Comparison of ENCODE assay signal across 10 mouse cellular contexts in the genomic region with DNA sequence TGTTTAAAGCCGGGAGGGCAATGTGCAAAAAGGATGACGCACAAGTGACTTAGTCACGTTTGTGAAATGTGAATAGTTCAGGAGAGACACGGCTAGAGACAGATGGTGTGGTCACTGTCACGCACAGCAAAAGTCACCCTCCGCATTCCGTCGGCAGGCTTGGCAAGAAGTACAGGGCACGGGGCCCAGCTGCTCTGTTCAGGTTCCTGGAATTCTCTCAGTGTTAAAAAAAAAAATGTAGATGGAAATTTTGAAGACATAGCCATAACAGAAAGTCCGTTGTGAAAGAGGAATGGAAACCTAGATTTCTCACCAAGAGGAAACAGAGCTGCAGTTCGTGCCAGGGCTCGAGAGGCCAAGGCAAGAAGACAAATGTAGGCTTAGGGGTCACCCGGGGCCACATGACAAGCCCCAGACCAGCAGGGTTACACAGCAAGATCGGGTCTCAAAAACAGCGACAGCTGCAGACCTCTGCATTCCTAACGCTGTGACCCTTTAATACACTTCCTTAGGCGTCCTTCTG. TPM values are rescaled to one million over a fixed set of nuclear protein-coding genes. Genes with fewer than 3 reads are reported as not detected.
DNase-seq lines count a peak whose midpoint lies in the region; ATAC-seq and TF ChIP-seq lines count a peak whose summit lies in the region.
"Had no signal": no experiment of that assay in that cellular context is flagged by ENCODE, and none has a peak within 500 bp of the region (broad histone marks: within the 10 kb centered on the region; RNA-seq: fewer than 3 reads in every experiment).

No protein-coding gene starts in this region.

- no peaks in the 10 kb centered on the region for H3K9me3 ChIP-seq in hindbrain, postnatal 0 days (ENCODE audit: low read length)
- H3K9me3 ChIP-seq in hindbrain, embryonic 12.5 days (replicated peaks): no peaks in the 10 kb centered on the region
- H3K9me3 ChIP-seq in kidney, postnatal 0 days (replicated peaks; ENCODE audit: low read length): no peaks in the 10 kb centered on the region
- H3K9me3 ChIP-seq in hindbrain, embryonic 14.5 days (ENCODE audit: control insufficient read depth, low read length): no peaks in the 10 kb centered on the region
- H3K9me3 ChIP-seq: G1E had no signal

- POLR2A ChIA-PET in Patski (lab: Charles Lee): interaction anchor here (0.5 to 1.5 kb wide), 3 partner anchors 10 to 109 kb away, joined by 3 read pairs; no protein-coding TSS in a partner anchor

- no peak overlapping the region for H3K4me3 ChIP-seq in hindbrain, postnatal 0 days (ENCODE audit: low read length)
- no peak overlapping the region for H3K4me3 ChIP-seq in hindbrain, embryonic 12.5 days
- H3K4me3 ChIP-seq in kidney, postnatal 0 days (replicated peaks; ENCODE audit: low read depth, low read length): no peak overlapping the region
- no peak overlapping the region for H3K4me3 ChIP-seq in hindbrain, embryonic 14.5 days (replicated peaks; ENCODE audit: low read length)

- 0 out of 2 replicates have a peak, but pooled peaks cover 1% of the 10 kb centered on the region for H3K36me3 ChIP-seq in hindbrain, postnatal 0 days (ENCODE audit: insufficient read depth, low read length)
- peaks cover 4% of the 10 kb centered on the region for H3K36me3 ChIP-seq in hindbrain, embryonic 12.5 days
- H3K36me3 ChIP-seq in kidney, postnatal 0 days (ENCODE audit: insufficient read depth, low read length): no peaks in the 10 kb centered on the region
- peaks cover 8% of the 10 kb centered on the region for H3K36me3 ChIP-seq in hindbrain, embryonic 14.5 days (replicated peaks; ENCODE audit: control insufficient read depth, insufficient read depth)

- H3K27me3 ChIP-seq in hindbrain, postnatal 0 days (ENCODE audit: insufficient read depth, low read length): no peaks in the 10 kb centered on the region
- H3K27me3 ChIP-seq in hindbrain, embryonic 12.5 days: no peaks in the 10 kb centered on the region
- no peaks in the 10 kb centered on the region for H3K27me3 ChIP-seq in Patski
- H3K27me3 ChIP-seq in kidney, postnatal 0 days (ENCODE audit: insufficient read depth, low read length): no peaks in the 10 kb centered on the region
- no peaks in the 10 kb centered on the region for H3K27me3 ChIP-seq in hindbrain, embryonic 14.5 days (ENCODE audit: control insufficient read depth, insufficient read depth, low read length)

- ATAC-seq in hindbrain, postnatal 0 days: no peak
- ATAC-seq in hindbrain, embryonic 12.5 days (ENCODE audit: low FRiP score): no peak
- ATAC-seq in Patski: peak; percentile 52
- ATAC-seq in kidney, postnatal 0 days (replicated peaks; ENCODE audit: low FRiP score, low read depth): peak; percentile 39
- ATAC-seq in megakaryocyte progenitor cell, adult 5-6 weeks (replicated peaks; ENCODE audit: poor library complexity): peak; percentile 41
- no peak for ATAC-seq in hindbrain, embryonic 14.5 days (ENCODE audit: low FRiP score)

- no peaks in the 10 kb centered on the region for H3K4me1 ChIP-seq in hindbrain, postnatal 0 days (ENCODE audit: insufficient read depth, low read length)
- peaks cover 9% of the 10 kb centered on the region; the same call in 1 of the 2 replicates for H3K4me1 ChIP-seq in hindbrain, embryonic 12.5 days
- H3K4me1 ChIP-seq in kidney, postnatal 0 days (replicated peaks; ENCODE audit: insufficient read depth, low read length): no peaks in the 10 kb centered on the region
- H3K4me1 ChIP-seq in hindbrain, embryonic 14.5 days (replicated peaks; ENCODE audit: control insufficient read depth, insufficient read depth, low read length): peaks cover 11% of the 10 kb centered on the region

- no peak for TF ChIP-seq CTCF in hindbrain, postnatal 0 days (IDR thresholded peaks at IDR 0.05; ENCODE audit: low read depth)
- TF ChIP-seq CTCF in Patski (IDR thresholded peaks at IDR 0.05): no peak
- no peak for TF ChIP-seq CTCF in kidney, postnatal 0 days (IDR thresholded peaks at IDR 0.05; ENCODE audit: low read depth)

- H3K9ac ChIP-seq in hindbrain, postnatal 0 days (replicated peaks; ENCODE audit: low read length): no peak overlapping the region
- H3K9ac ChIP-seq in hindbrain, embryonic 12.5 days: no peak overlapping the region
- H3K9ac ChIP-seq in kidney, postnatal 0 days (ENCODE audit: low read depth, low read length): 0 out of 2 replicates have a peak overlapping the region, but pooled peaks have one; percentile 8
- no peak overlapping the region for H3K9ac ChIP-seq in hindbrain, embryonic 14.5 days

- CTCF ChIA-PET in Patski (lab: Charles Lee): no interaction called here

- DNase-seq in hindbrain, postnatal 0 days (ENCODE audit: low spot score): peak; percentile 22
- DNase-seq in Patski (ENCODE audit: low read depth, low spot score): no peak
- DNase-seq in gastrocnemius, postnatal 10 days: peak; percentile 68
- DNase-seq in kidney, postnatal 0 days (ENCODE audit: low spot score): peak; percentile 64
- no peak for DNase-seq in thymus, postnatal 4 days
- no peak for DNase-seq in hindbrain, embryonic 14.5 days (ENCODE audit: low spot score)

- H3K4me2 ChIP-seq in hindbrain, postnatal 0 days (ENCODE audit: low read depth, low read length): no peak overlapping the region
- no peak overlapping the region for H3K4me2 ChIP-seq in hindbrain, embryonic 12.5 days (replicated peaks)
- H3K4me2 ChIP-seq in kidney, postnatal 0 days (ENCODE audit: low read length): peak overlapping the region; percentile 23; the same call in 1 of the 2 replicates
- H3K4me2 ChIP-seq in hindbrain, embryonic 14.5 days (replicated peaks): no peak overlapping the region

- 36% methylated on average over 17 of the region's 17 CpGs for WGBS in hindbrain, postnatal 0 days
- 46% methylated on average over 17 of the region's 17 CpGs for WGBS in hindbrain, embryonic 12.5 days
- WGBS in kidney, postnatal 0 days: 38% methylated on average over 17 of the region's 17 CpGs
- 49% methylated on average over 17 of the region's 17 CpGs for WGBS in hindbrain, embryonic 14.5 days

- H3K27ac ChIP-seq in hindbrain, postnatal 0 days: no peak overlapping the region
- H3K27ac ChIP-seq in hindbrain, embryonic 12.5 days: no peak overlapping the region
- no peak overlapping the region; the same call in 1 of the 2 replicates for H3K27ac ChIP-seq in kidney, postnatal 0 days
- no peak overlapping the region for H3K27ac ChIP-seq in hindbrain, embryonic 14.5 days

- in situ Hi-C loops in Patski (cut with MboI; ENCODE audit: low pct_unique_long_range_greater_than_20kb): loop anchor here (5.0 kb wide), 1 partner anchor 104 kb away; no protein-coding TSS in a partner anchor

RNA-seq across cellular contexts. Expression of gene Olfr279, which starts 20.7 kb away (rescaled TPM):
- not detected in 2 replicates for total RNA-seq in hindbrain, postnatal 0 days (2014; rRNA removed)
- polyA plus RNA-seq in hindbrain, postnatal 0 days (2015; fragmentation: Nextera tagmentation; extraction: Ambion mirVana): not detected in 2 replicates
- polyA plus RNA-seq in hindbrain, embryonic 12.5 days (2016; fragmentation: Nextera tagmentation; extraction: Ambion mirVana): not detected in 2 replicates
- polyA plus RNA-seq in Patski (2021): not detected
- not detected for total RNA-seq in gastrocnemius, postnatal 10 days (2021)
- not detected in 2 replicates for polyA plus RNA-seq in kidney, postnatal 0 days (2015; fragmentation: Nextera tagmentation; extraction: Ambion mirVana)
- total RNA-seq in megakaryocyte progenitor cell, adult 5-6 weeks (2015): not detected in 2 replicates
- not detected in 2 replicates for total RNA-seq in megakaryocyte progenitor cell, adult 5-6 weeks (2017)
- polyA plus RNA-seq in hindbrain, embryonic 14.5 days (2014; fragmentation: Nextera tagmentation; extraction: Ambion mirVana): not detected in 2 replicates
- polyA plus RNA-seq: G1E; gonadal fat pad, adult 2 months had no signal

RNA-seq across cellular contexts. Expression of gene Kansl2, which starts 21.2 kb away (rescaled TPM):
- 53.3 and 69.6 TPM in 2 replicates for total RNA-seq in hindbrain, postnatal 0 days (2014; rRNA removed)
- polyA plus RNA-seq in hindbrain, postnatal 0 days (2015; fragmentation: Nextera tagmentation; extraction: Ambion mirVana): 95.1 and 96.8 TPM in 2 replicates
- 166 and 167 TPM in 2 replicates for polyA plus RNA-seq in hindbrain, embryonic 12.5 days (2016; fragmentation: Nextera tagmentation; extraction: Ambion mirVana)
- polyA plus RNA-seq in Patski (2021): 91.6 TPM
- 10 to 100 TPM; 71.5 to 77.4 TPM for total RNA-seq in gastrocnemius, postnatal 10 days (2021)
- polyA plus RNA-seq in kidney, postnatal 0 days (2015; fragmentation: Nextera tagmentation; extraction: Ambion mirVana): 87.1 and 96.3 TPM in 2 replicates
- total RNA-seq in megakaryocyte progenitor cell, adult 5-6 weeks (2015): 65.7 and 68.6 TPM in 2 replicates
- total RNA-seq in megakaryocyte progenitor cell, adult 5-6 weeks (2017): 60.1 and 62.8 TPM in 2 replicates
- 99.5 and 100 TPM in 2 replicates for polyA plus RNA-seq in hindbrain, embryonic 14.5 days (2014; fragmentation: Nextera tagmentation; extraction: Ambion mirVana)

RNA-seq across cellular contexts. Expression of gene Lalba, which starts 30.3 kb away (rescaled TPM):
- total RNA-seq in hindbrain, postnatal 0 days (2014; rRNA removed): not detected in 2 replicates
- polyA plus RNA-seq in hindbrain, postnatal 0 days (2015; fragmentation: Nextera tagmentation; extraction: Ambion mirVana): not detected in 2 replicates
- not detected in 2 replicates for polyA plus RNA-seq in hindbrain, embryonic 12.5 days (2016; fragmentation: Nextera tagmentation; extraction: Ambion mirVana)
- not detected for polyA plus RNA-seq in Patski (2021)
- total RNA-seq in gastrocnemius, postnatal 10 days (2021): under 1 TPM; 0.36 to 0.54 TPM
- polyA plus RNA-seq in kidney, postnatal 0 days (2015; fragmentation: Nextera tagmentation; extraction: Ambion mirVana): 0.24 and 0.30 TPM in 2 replicates
- total RNA-seq in megakaryocyte progenitor cell, adult 5-6 weeks (2015): not detected in 2 replicates
- total RNA-seq in megakaryocyte progenitor cell, adult 5-6 weeks (2017): not detected in 2 replicates
- polyA plus RNA-seq in hindbrain, embryonic 14.5 days (2014; fragmentation: Nextera tagmentation; extraction: Ambion mirVana): not detected in 2 replicates
- total RNA-seq: G1E had no signal
- polyA plus RNA-seq: G1E had no signal

RNA-seq across cellular contexts. Expression of gene OR5BS1P, which starts 43.2 kb away (rescaled TPM):
- not detected in 2 replicates for total RNA-seq in hindbrain, postnatal 0 days (2014; rRNA removed)
- not detected in 2 replicates for polyA plus RNA-seq in hindbrain, postnatal 0 days (2015; fragmentation: Nextera tagmentation; extraction: Ambion mirVana)
- polyA plus RNA-seq in hindbrain, embryonic 12.5 days (2016; fragmentation: Nextera tagmentation; extraction: Ambion mirVana): not detected in 2 replicates
- not detected for polyA plus RNA-seq in Patski (2021)
- not detected for total RNA-seq in gastrocnemius, postnatal 10 days (2021)
- polyA plus RNA-seq in kidney, postnatal 0 days (2015; fragmentation: Nextera tagmentation; extraction: Ambion mirVana): not detected in 2 replicates
- not detected in 2 replicates for total RNA-seq in megakaryocyte progenitor cell, adult 5-6 weeks (2015)
- not detected in 2 replicates for total RNA-seq in megakaryocyte progenitor cell, adult 5-6 weeks (2017)
- not detected in 2 replicates for polyA plus RNA-seq in hindbrain, embryonic 14.5 days (2014; fragmentation: Nextera tagmentation; extraction: Ambion mirVana)
- polyA plus RNA-seq: G1E; gonadal fat pad, adult 2 months had no signal

RNA-seq across cellular contexts. Expression of gene Ccnt1, which starts 57.9 kb away (rescaled TPM):
- 31.2 and 42.4 TPM in 2 replicates for total RNA-seq in hindbrain, postnatal 0 days (2014; rRNA removed)
- 42.7 and 42.9 TPM in 2 replicates for polyA plus RNA-seq in hindbrain, postnatal 0 days (2015; fragmentation: Nextera tagmentation; extraction: Ambion mirVana)
- polyA plus RNA-seq in hindbrain, embryonic 12.5 days (2016; fragmentation: Nextera tagmentation; extraction: Ambion mirVana): 63.2 and 65.5 TPM in 2 replicates
- polyA plus RNA-seq in Patski (2021): 30.2 TPM
- total RNA-seq in gastrocnemius, postnatal 10 days (2021): 10 to 100 TPM; 21.7 to 30.4 TPM
- polyA plus RNA-seq in kidney, postnatal 0 days (2015; fragmentation: Nextera tagmentation; extraction: Ambion mirVana): 42.3 and 46.2 TPM in 2 replicates
- 47.1 and 57.8 TPM in 2 replicates for total RNA-seq in megakaryocyte progenitor cell, adult 5-6 weeks (2015)
- total RNA-seq in megakaryocyte progenitor cell, adult 5-6 weeks (2017): 54.1 and 62.5 TPM in 2 replicates
- polyA plus RNA-seq in hindbrain, embryonic 14.5 days (2014; fragmentation: Nextera tagmentation; extraction: Ambion mirVana): 59.8 and 65.1 TPM in 2 replicates

Comparison
In these comparisons a context has a peak if more than half of its experiments do, and no peak if none do; other contexts are left out.
1. DNase-seq: peak in hindbrain, postnatal 0 days (single experiment), gastrocnemius, postnatal 10 days (single experiment) and kidney, postnatal 0 days (single experiment); none in Patski (single experiment), thymus, postnatal 4 days (single experiment) and hindbrain, embryonic 14.5 days (single experiment).
2. ATAC-seq: peak in Patski (single experiment), kidney, postnatal 0 days (single experiment) and megakaryocyte progenitor cell, adult 5-6 weeks (single experiment); none in hindbrain, postnatal 0 days (single experiment), hindbrain, embryonic 12.5 days (single experiment) and hindbrain, embryonic 14.5 days (single experiment).